9 mouse cellular contexts compared by ENCODE assay signal in the genomic region with DNA sequence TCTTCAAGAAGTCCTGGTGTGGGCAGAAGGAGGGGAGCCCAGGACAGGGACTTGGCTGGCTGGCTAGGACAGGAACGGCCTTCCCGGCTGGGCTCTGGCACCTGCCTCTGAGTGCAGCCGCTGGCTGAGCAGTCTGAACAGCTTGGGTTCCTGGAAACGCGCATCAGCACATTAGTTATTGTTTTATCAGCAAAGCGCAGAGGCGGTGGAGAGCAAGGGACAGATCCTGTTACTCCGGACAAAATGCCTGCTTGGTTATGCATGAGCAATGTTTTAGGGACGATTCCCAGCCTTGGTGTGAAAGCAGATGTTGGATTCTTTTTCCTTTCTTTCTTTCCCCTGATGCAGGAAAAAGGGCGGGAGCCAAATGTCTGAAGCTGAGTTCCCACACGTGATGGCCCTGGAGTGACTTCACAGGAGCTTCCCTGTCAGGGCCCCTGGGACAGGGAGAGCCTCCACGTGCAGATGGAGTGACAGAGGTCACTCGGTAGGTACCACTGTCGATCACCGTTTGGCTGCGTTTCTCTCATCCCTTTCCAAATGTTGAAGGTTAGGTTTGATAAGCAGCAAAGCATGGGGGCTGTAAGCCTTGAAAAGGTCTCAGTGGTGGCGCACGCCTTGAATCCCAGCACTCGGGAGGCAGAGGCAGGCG.
DNase-seq lines count a peak whose midpoint lies in the region; ATAC-seq and TF ChIP-seq lines count a peak whose summit lies in the region.
"Had no signal": no experiment of that assay in that cellular context is flagged by ENCODE, and none has a peak within 500 bp of the region (broad histone marks: within the 10 kb centered on the region; RNA-seq: fewer than 3 reads in every experiment).

No protein-coding gene starts in this region.

- 68% methylated on average over 20 of the region's 20 CpGs for WGBS in embryonic facial prominence, embryonic 14.5 days
- WGBS in embryonic facial prominence, embryonic 10.5 days: 79% methylated on average over 20 of the region's 20 CpGs
- 64% methylated on average over 20 of the region's 20 CpGs for WGBS in lung, postnatal 0 days
- WGBS in neural tube, embryonic 15.5 days: 63% methylated on average over 20 of the region's 20 CpGs

- DNase-seq in embryonic facial prominence, embryonic 14.5 days (ENCODE audit: low spot score): peak; percentile 64
- DNase-seq in embryonic facial prominence, embryonic 10.5 days (ENCODE audit: low spot score): no peak
- DNase-seq in adrenal gland, postnatal 25 days: peak; percentile 12
- DNase-seq in heart, postnatal 14 days: peak; percentile 66 to 72
- DNase-seq in lung, postnatal 0 days (ENCODE audit: low spot score): peak; percentile 23
- DNase-seq in spleen, postnatal 14 days (ENCODE audit: low spot score in 2 of 2): no peak
- no peak for DNase-seq in spleen, postnatal 36 days (ENCODE audit: low spot score in 2 of 2)

- no peaks in the 10 kb centered on the region for H3K4me1 ChIP-seq in embryonic facial prominence, embryonic 14.5 days (ENCODE audit: control insufficient read depth, insufficient read depth, low read length)
- H3K4me1 ChIP-seq in embryonic facial prominence, embryonic 10.5 days: no peaks in the 10 kb centered on the region
- H3K4me1 ChIP-seq in lung, postnatal 0 days (ENCODE audit: insufficient read depth, low read depth, low read length): no peaks in the 10 kb centered on the region; the same call in 1 of the 2 replicates
- H3K4me1 ChIP-seq in neural tube, embryonic 15.5 days: no peaks in the 10 kb centered on the region
- H3K4me1 ChIP-seq: limb, embryonic 13.5 days had no signal

- H3K9me3 ChIP-seq in embryonic facial prominence, embryonic 14.5 days (ENCODE audit: control insufficient read depth, low read length): no peaks in the 10 kb centered on the region
- no peaks in the 10 kb centered on the region for H3K9me3 ChIP-seq in embryonic facial prominence, embryonic 10.5 days
- no peaks in the 10 kb centered on the region for H3K9me3 ChIP-seq in lung, postnatal 0 days (ENCODE audit: low read length)
- no peaks in the 10 kb centered on the region for H3K9me3 ChIP-seq in neural tube, embryonic 15.5 days (replicated peaks)
- H3K9me3 ChIP-seq: limb, embryonic 13.5 days had no signal

- peak; percentile 55; the same call in 1 of the 2 replicates for ATAC-seq in embryonic facial prominence, embryonic 14.5 days (ENCODE audit: low read depth)
- ATAC-seq in lung, postnatal 0 days: peak; percentile 25
- ATAC-seq in neural tube, embryonic 15.5 days (ENCODE audit: low FRiP score): no peak

- H3K9ac ChIP-seq in embryonic facial prominence, embryonic 14.5 days (ENCODE audit: low read depth, low read length): no peak overlapping the region
- no peak overlapping the region for H3K9ac ChIP-seq in lung, postnatal 0 days (replicated peaks; ENCODE audit: low read depth)
- H3K9ac ChIP-seq in neural tube, embryonic 15.5 days (replicated peaks): no peak overlapping the region
- H3K9ac ChIP-seq: limb, embryonic 13.5 days had no signal

- H3K4me2 ChIP-seq in embryonic facial prominence, embryonic 14.5 days (ENCODE audit: low read depth, low read length): no peak overlapping the region
- no peak overlapping the region for H3K4me2 ChIP-seq in lung, postnatal 0 days (replicated peaks; ENCODE audit: low read depth, low read length)
- no peak overlapping the region for H3K4me2 ChIP-seq in neural tube, embryonic 15.5 days
- H3K4me2 ChIP-seq: limb, embryonic 13.5 days had no signal

- H3K27ac ChIP-seq in embryonic facial prominence, embryonic 14.5 days (replicated peaks; ENCODE audit: low read depth, low read length): no peak overlapping the region
- H3K27ac ChIP-seq in embryonic facial prominence, embryonic 10.5 days (replicated peaks): no peak overlapping the region
- no peak overlapping the region for H3K27ac ChIP-seq in lung, postnatal 0 days (ENCODE audit: low read length)
- H3K27ac ChIP-seq in neural tube, embryonic 15.5 days (replicated peaks): no peak overlapping the region
- H3K27ac ChIP-seq: limb, embryonic 13.5 days had no signal

- TF ChIP-seq EP300 in lung, postnatal 0 days (IDR thresholded peaks at IDR 0.05): no peak

- H3K36me3 ChIP-seq in embryonic facial prominence, embryonic 14.5 days (ENCODE audit: control insufficient read depth, insufficient read depth, low read length): no peaks in the 10 kb centered on the region
- H3K36me3 ChIP-seq in embryonic facial prominence, embryonic 10.5 days (replicated peaks): no peaks in the 10 kb centered on the region
- no peaks in the 10 kb centered on the region for H3K36me3 ChIP-seq in lung, postnatal 0 days (ENCODE audit: insufficient read depth, low read length)
- H3K36me3 ChIP-seq in neural tube, embryonic 15.5 days: no peaks in the 10 kb centered on the region
- H3K36me3 ChIP-seq: limb, embryonic 13.5 days had no signal

- H3K27me3 ChIP-seq in embryonic facial prominence, embryonic 14.5 days (replicated peaks; ENCODE audit: control insufficient read depth, insufficient read depth, low read length): no peaks in the 10 kb centered on the region
- no peaks in the 10 kb centered on the region for H3K27me3 ChIP-seq in embryonic facial prominence, embryonic 10.5 days (replicated peaks; ENCODE audit: low read depth, poor library complexity, severe bottlenecking)
- H3K27me3 ChIP-seq in lung, postnatal 0 days (replicated peaks; ENCODE audit: insufficient read depth, low read length): 0 out of 2 replicates have a peak, but pooled peaks cover 4% of the 10 kb centered on the region
- H3K27me3 ChIP-seq in neural tube, embryonic 15.5 days (replicated peaks): no peaks in the 10 kb centered on the region
- H3K27me3 ChIP-seq: limb, embryonic 13.5 days had no signal

- no peak overlapping the region for H3K4me3 ChIP-seq in embryonic facial prominence, embryonic 14.5 days (ENCODE audit: low read depth, low read length)
- H3K4me3 ChIP-seq in embryonic facial prominence, embryonic 10.5 days: no peak overlapping the region
- H3K4me3 ChIP-seq in lung, postnatal 0 days (ENCODE audit: low read depth, low read length): no peak overlapping the region
- H3K4me3 ChIP-seq in neural tube, embryonic 15.5 days (replicated peaks): no peak overlapping the region
- H3K4me3 ChIP-seq: limb, embryonic 13.5 days had no signal

- TF ChIP-seq CTCF in lung, postnatal 0 days (IDR thresholded peaks at IDR 0.05): no peak

- intact Hi-C loops in heart, postnatal 14 days (cut with DNase I): no loop called here

Comparison
In these comparisons a context has a peak if more than half of its experiments do, and no peak if none do; other contexts are left out.
1. DNase-seq: peak in embryonic facial prominence, embryonic 14.5 days (single experiment), adrenal gland, postnatal 25 days (single experiment), heart, postnatal 14 days (2 of 2) and lung, postnatal 0 days (single experiment); none in embryonic facial prominence, embryonic 10.5 days (single experiment), spleen, postnatal 14 days (0 of 2) and spleen, postnatal 36 days (0 of 2).